ENCODE assay signal across 21 mouse cellular contexts in genomic region chr14:76864664-76865063, GRCm38 (mm10).
DNase-seq lines count a peak whose midpoint lies in the region.
"Had no signal": no experiment of that assay in that cellular context is flagged by ENCODE, and none has a peak within 500 bp of the region (broad histone marks: within the 10 kb centered on the region; RNA-seq: fewer than 3 reads in every experiment).

No protein-coding gene starts in this region.

- 67% methylated on average over 4 of the region's 4 CpGs for WGBS in embryonic facial prominence, embryonic 10.5 days

- peaks cover 3% of the 10 kb centered on the region; the same call in 1 of the 2 replicates for H3K4me1 ChIP-seq in embryonic facial prominence, embryonic 10.5 days
- H3K4me1 ChIP-seq: forebrain, embryonic 13.5 days; forebrain, embryonic 15.5 days had no signal

- no peaks in the 10 kb centered on the region for H3K36me3 ChIP-seq in embryonic facial prominence, embryonic 10.5 days (replicated peaks)
- H3K36me3 ChIP-seq: embryonic facial prominence, embryonic 12.5 days; forebrain, embryonic 15.5 days; G1E had no signal

- 0 out of 2 replicates have a peak, but pooled peaks cover 7% of the 10 kb centered on the region for H3K27me3 ChIP-seq in embryonic facial prominence, embryonic 10.5 days (replicated peaks; ENCODE audit: low read depth, poor library complexity, severe bottlenecking)
- H3K27me3 ChIP-seq: CH12.LX; embryonic facial prominence, embryonic 12.5 days; forebrain, embryonic 13.5 days; forebrain, embryonic 15.5 days; Patski had no signal

- intact Hi-C loops in heart, postnatal 36 days (cut with DNase I), result no loop called here

- H3K4me3 ChIP-seq in embryonic facial prominence, embryonic 10.5 days, result no peak overlapping the region
- H3K4me3 ChIP-seq: embryonic facial prominence, embryonic 12.5 days; forebrain, embryonic 13.5 days; forebrain, embryonic 15.5 days had no signal

- H3K27ac ChIP-seq in embryonic facial prominence, embryonic 10.5 days (replicated peaks), result peak overlapping the region; percentile 35; the same call in 1 of the 2 replicates
- H3K27ac ChIP-seq: embryonic facial prominence, embryonic 12.5 days; forebrain, embryonic 13.5 days; forebrain, embryonic 15.5 days had no signal

- no peaks in the 10 kb centered on the region for H3K9me3 ChIP-seq in embryonic facial prominence, embryonic 10.5 days
- H3K9me3 ChIP-seq: embryonic facial prominence, embryonic 12.5 days; forebrain, embryonic 13.5 days; forebrain, embryonic 15.5 days had no signal

- peak; percentile 37 to 57 for DNase-seq in adrenal gland, adult (ENCODE audit: inconsistent age in 2 of 2, low spot score in 1 of 2)
- no peak for DNase-seq in adrenal gland, adult 8-10 months
- peak; percentile 20 for DNase-seq in adrenal gland, postnatal 14 days
- no peak for DNase-seq in adrenal gland, adult 18-20 months (ENCODE audit: low spot score in 2 of 2)
- peak; percentile 77 for DNase-seq in heart, adult 11 months
- DNase-seq in heart, postnatal 36 days, result no peak
- no peak for DNase-seq in embryonic facial prominence, embryonic 10.5 days (ENCODE audit: low spot score)
- DNase-seq: B cell, adult 2 months; cerebellum, adult 11-12 months; cerebellum, adult 2 months; cerebellum, adult 9-10 months; cerebellum, postnatal 10 days; cerebellum, postnatal 25 days; embryo, embryonic 11 days; forebrain, postnatal 0 days had no signal

Comparison
In these comparisons a context has a peak if more than half of its experiments do, and no peak if none do; other contexts are left out.
1. DNase-seq: peak in adrenal gland, adult (2 of 2), adrenal gland, postnatal 14 days (single experiment) and heart, adult 11 months (single experiment); none in adrenal gland, adult 8-10 months (single experiment), adrenal gland, adult 18-20 months (0 of 2), heart, postnatal 36 days (0 of 2) and embryonic facial prominence, embryonic 10.5 days (single experiment).